Mouse (Mus musculus) testis, adult 2 months (tissue): ENCODE data around the gene Tns1.

Source experiments
- CTCF ChIP-seq: fragments of 200-500 bp; IDR thresholded peaks from 2 replicates; pipeline ENCODE4 v1.5.1; 2012; ENCODE audit warnings: low read depth, mild to moderate bottlenecking, inconsistent platforms, low read length, moderate library complexity; ENCODE audit not compliant: control insufficient read depth, insufficient read depth, insufficient replicate concordance
- POLR2A ChIP-seq: fragments of 200-500 bp; IDR thresholded peaks from 2 replicates; pipeline ENCODE4 v1.6.1; 2012; ENCODE audit warnings: low read depth, mild to moderate bottlenecking, inconsistent platforms, low read length, moderate library complexity; ENCODE audit not compliant: control insufficient read depth

DNA sequence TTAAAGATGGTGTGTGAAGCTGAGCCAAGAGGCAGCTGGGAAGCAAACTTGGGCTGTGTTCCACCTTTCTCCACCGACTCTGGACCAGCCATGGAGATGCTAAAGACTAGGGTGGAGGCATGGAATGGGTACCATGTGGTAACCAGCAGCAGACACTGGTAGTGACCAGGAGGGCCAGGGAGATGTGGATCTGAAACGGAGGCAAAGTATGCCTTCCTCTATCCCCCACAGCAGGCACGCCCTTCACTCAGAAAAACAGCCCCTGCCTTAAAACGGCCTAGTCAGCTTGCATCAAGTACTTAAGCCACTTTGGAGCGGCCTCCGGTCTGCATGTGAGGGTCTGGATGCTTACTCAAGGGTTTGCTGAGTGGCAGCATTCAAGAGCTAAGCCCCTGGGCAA is 164.9 kb downstream of the Tns1 start:
- TF ChIP-seq POLR2A (no peak), CTCF (no peak)
